Mouse (Mus musculus): ENCODE results near the gene Atxn7l1.

DNA sequence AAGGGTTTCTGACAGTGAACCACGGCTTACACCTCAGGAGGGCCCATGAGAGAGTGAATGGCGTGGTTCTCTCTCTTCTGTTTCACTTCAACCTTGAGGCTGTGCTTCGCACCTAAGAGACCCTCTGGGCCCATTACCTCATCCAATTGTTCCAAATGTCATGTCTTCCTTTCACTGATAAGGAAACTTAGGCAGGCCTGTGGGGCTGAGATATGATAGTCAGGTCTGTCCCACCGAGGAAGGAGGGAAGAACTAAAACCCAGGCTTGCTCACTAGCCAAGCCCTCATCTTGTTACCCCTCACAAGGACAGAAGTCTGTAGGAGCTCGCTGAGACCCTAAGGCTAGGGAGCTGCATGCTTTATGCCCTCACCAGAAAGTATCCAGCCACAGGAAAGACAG lies 187.5 kb downstream of the Atxn7l1 start:
- no peak for TF ChIP-seq POLR2A (IDR thresholded peaks at IDR 0.05; ENCODE audit: borderline replicate concordance, low read depth, low read length)
- TF ChIP-seq CTCF (IDR thresholded peaks at IDR 0.05; ENCODE audit: low read depth, low read length) = no peak

All from bone marrow macrophage, adult 2 months (primary cell).